Mouse (Mus musculus): ENCODE measurements around the gene Nkx2-9.

Gene Nkx2-9

GRCm38 (mm10) chr12:56612761-56613437 is at the start of gene Nkx2-9:
Gene Nkx2-9 (minus strand): TSS chr12:56613284.
- no peak for DNase-seq (ENCODE audit: extremely low read depth, insufficient read length, low spot score)

- DNase-seq (ENCODE audit: extremely low read depth, insufficient read length, low spot score) = no peak
Observed at GRCm38 (mm10) chr12:56637181-56637566, 24.1 kb upstream of the Nkx2-9 start.

GRCm38 (mm10) chr12:56636534-56637180 is 23.6 kb upstream of the Nkx2-9 start:
- DNase-seq (ENCODE audit: extremely low read depth, insufficient read length, low spot score) = no peak

GRCm38 (mm10) chr12:56616088-56616487 is 3.0 kb upstream of the Nkx2-9 start:
- DNase-seq (ENCODE audit: extremely low read depth, insufficient read length, low spot score) = no peak

GRCm38 (mm10) chr12:56615391-56615790 is 2.3 kb upstream of the Nkx2-9 start:
- DNase-seq (ENCODE audit: extremely low read depth, insufficient read length, low spot score) = no peak

- no peak for DNase-seq (ENCODE audit: extremely low read depth, insufficient read length, low spot score)
Observed at GRCm38 (mm10) chr12:56614513-56614912, 1.4 kb upstream of the Nkx2-9 start.

GRCm38 (mm10) chr12:56613916-56614510 is 929 bp upstream of the Nkx2-9 start:
- no peak for DNase-seq (ENCODE audit: extremely low read depth, insufficient read length, low spot score)

GRCm38 (mm10) chr12:56613438-56613830 is 350 bp upstream of the Nkx2-9 start:
- DNase-seq (ENCODE audit: extremely low read depth, insufficient read length, low spot score) = no peak

- no peak for DNase-seq (ENCODE audit: extremely low read depth, insufficient read length, low spot score)
Observed at GRCm38 (mm10) chr12:56612349-56612735, 742 bp downstream of the Nkx2-9 start.

- no peak for DNase-seq (ENCODE audit: extremely low read depth, insufficient read length, low spot score)
Observed at GRCm38 (mm10) chr12:56611504-56612348, 1.4 kb downstream of the Nkx2-9 start.

- DNase-seq (ENCODE audit: extremely low read depth, insufficient read length, low spot score) = no peak
Observed at GRCm38 (mm10) chr12:56610851-56611250, 2.2 kb downstream of the Nkx2-9 start.

GRCm38 (mm10) chr12:56591722-56592121 is 21.4 kb downstream of the Nkx2-9 start:
- DNase-seq (ENCODE audit: extremely low read depth, insufficient read length, low spot score) = no peak

- DNase-seq (ENCODE audit: extremely low read depth, insufficient read length, low spot score) = no peak
Observed at GRCm38 (mm10) chr12:56587830-56588229, 25.3 kb downstream of the Nkx2-9 start.

Measured in 3134 (cell line).